Mouse (Mus musculus) liver, adult 2 months (tissue): ENCODE data around the gene Nrp2.

Source experiments
- CTCF ChIP-seq: fragments of 200-500 bp; IDR thresholded peaks from 2 replicates; pipeline ENCODE4 v1.5.1; 2011; ENCODE audit warnings: low read depth, low read length, control low read depth
- POLR2A ChIP-seq: fragments of 200-500 bp; IDR thresholded peaks from 2 replicates; pipeline ENCODE4 v1.6.1; 2011; ENCODE audit warnings: low read length, control low read depth; ENCODE audit not compliant: insufficient read depth; ENCODE audit errors: extremely low read depth

DNA sequence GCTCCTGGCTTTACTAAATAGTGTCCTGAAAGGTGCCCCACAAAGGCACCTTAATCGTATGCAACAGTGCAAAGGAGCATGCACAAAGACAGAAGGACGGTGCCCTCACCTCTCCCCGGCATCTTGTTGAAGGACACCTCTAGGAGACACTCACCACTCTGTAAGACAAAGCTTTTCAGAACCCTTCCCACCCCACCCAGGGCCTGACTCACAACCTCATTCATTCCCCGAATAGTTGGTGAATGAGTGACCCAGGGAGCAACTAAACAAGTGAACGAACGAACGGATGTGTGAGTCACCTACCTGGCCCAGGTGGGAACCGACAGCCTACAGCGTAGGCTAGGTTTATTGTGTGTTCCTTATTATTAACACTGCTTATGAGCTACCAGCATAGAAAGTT is 64.5 kb downstream of the Nrp2 start:
- TF ChIP-seq POLR2A (no peak), CTCF (no peak)
